Mouse (Mus musculus): ENCODE results near the gene 2210418O10Rik. TPM values are rescaled to one million over a fixed set of nuclear protein-coding genes. Genes with fewer than 3 reads are reported as not detected.
"Not testable (repeated sequence)": the region's sequence is repeated elsewhere in the genome, so short reads cannot be mapped to it uniquely, and the experiment has no call there.

Gene 2210418O10Rik
- 1 to 10 TPM; 4.5 to 7.6 TPM for total RNA-seq (2021)
- long read RNA-seq, experiment 1, partial matches to known transcripts, result 1 of 8 reads
- long read RNA-seq, experiment 1, other reads (novel, unspliced or antisense), result 3 of 8 reads
- long read RNA-seq, experiment 2, partial matches to known transcripts, result 1 of 2 reads
- long read RNA-seq, experiment 2, other reads (novel, unspliced or antisense), result 0 of 2 reads

DNA sequence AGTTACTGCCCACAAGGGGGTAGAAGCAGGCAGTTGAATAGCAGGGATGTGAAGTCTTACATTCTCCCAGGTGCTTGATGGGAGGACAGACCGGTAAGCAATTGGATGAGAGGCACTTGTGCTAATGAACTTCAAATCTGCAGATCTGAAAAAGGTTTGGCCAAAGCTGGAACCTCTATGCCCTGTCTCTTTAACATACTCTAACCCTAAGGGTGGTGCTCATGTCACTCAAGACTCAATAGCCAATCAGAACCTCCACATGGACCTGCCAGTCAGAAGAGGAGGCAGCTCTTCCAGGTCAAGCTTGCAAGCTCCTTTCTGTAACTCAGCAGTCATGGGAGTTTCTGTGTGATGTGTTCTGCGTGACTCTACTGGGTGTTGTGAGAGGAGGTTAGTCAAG is at the start of gene 2210418O10Rik:
Gene 2210418O10Rik, plus strand, starts transcription at position 301 of the 400 bp plus-strand sequence.
- DNase-seq (ENCODE audit: low spot score in 2 of 2); intact Hi-C loops (cut with DNase I): not testable (repeated sequence)

DNA sequence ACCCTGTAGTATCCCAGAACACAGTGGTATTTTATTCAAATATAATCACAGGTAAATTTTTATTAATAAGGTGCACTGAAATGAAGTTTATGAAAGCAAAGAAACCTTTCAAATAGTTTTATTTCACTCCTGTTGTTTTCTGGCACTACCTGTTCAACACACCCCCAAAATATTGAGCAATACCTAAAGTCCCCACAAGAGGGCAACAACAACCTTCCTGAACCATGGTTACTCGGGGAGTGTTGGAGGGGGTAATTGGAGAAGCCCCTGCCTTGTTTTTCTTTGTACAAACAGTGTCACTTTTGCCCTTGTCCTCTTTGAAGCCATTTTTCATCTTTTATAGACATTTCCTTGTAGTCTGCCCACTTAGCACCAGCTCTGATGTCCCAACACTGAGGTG is 22.1 kb downstream of the 2210418O10Rik start:
- intact Hi-C loops (cut with DNase I), result not testable (repeated sequence)

More for the DNA sequence above, 22.1 kb downstream of the 2210418O10Rik start:
- DNase-seq (ENCODE audit: low spot score in 2 of 2), result not testable (repeated sequence)

Other genes with a start within 250 kb of the 2210418O10Rik start
- gene Gm2004, start 76.7 kb upstream of the 2210418O10Rik start, total RNA-seq (2021), result 1 to 10 TPM; 3.4 to 4.2 TPM
- gene Gm11009, start 92.9 kb downstream of the 2210418O10Rik start, total RNA-seq (2021), result not detected
- 10 to 100 TPM; 18.5 to 22.0 TPM for gene Gm14435, start 197.0 kb downstream of the 2210418O10Rik start, total RNA-seq (2021)

Measured in left cerebral cortex, postnatal 14 days (tissue).